Mouse (Mus musculus): ENCODE results near the gene Hhatl. TPM values are rescaled to one million over a fixed set of nuclear protein-coding genes. Genes with fewer than 3 reads are reported as not detected.

Hhatl gene
- polyA plus RNA-seq, 1 experiment from 2014 or later, result 0.15 TPM

- Histone ChIP-seq H3K36me3 (no peaks in the 10 kb centered on the region), H3K9me3 (replicated peaks) (no peaks in the 10 kb centered on the region), H3K27me3 (no peaks in the 10 kb centered on the region), H3K4me3 (replicated peaks) (no peak overlapping the region), H3K4me1 (replicated peaks) (no peaks in the 10 kb centered on the region), H3K4me2 (no peak overlapping the region), H3K27ac (no peak overlapping the region), H3K9ac (no peak overlapping the region)
- DNase-seq (no peak), ATAC-seq (ENCODE audit: low read depth) (no peak)
- 55% methylated on average over 1 of the region's 1 CpGs for whole genome bisulfite sequencing (ENCODE audit: insufficient replicate concordance)
Measured at GRCm38 (mm10) chr9:121823051-121823450, 30.7 kb upstream of the Hhatl start.

- Histone ChIP-seq H3K4me3 (replicated peaks) (no peak overlapping the region), H3K9ac (no peak overlapping the region), H3K4me1 (replicated peaks) (no peaks in the 10 kb centered on the region), H3K27ac (no peak overlapping the region), H3K27me3 (no peaks in the 10 kb centered on the region), H3K36me3 (no peaks in the 10 kb centered on the region), H3K4me2 (no peak overlapping the region), H3K9me3 (replicated peaks) (no peaks in the 10 kb centered on the region)
- DNase-seq, result no peak
- ATAC-seq (ENCODE audit: low read depth), result no peak
- 70% methylated on average over 6 of the region's 6 CpGs for WGBS (ENCODE audit: insufficient replicate concordance)
Measured at GRCm38 (mm10) chr9:121822585-121822991, 30.3 kb upstream of the Hhatl start.

- no peak overlapping the region for H3K27ac ChIP-seq
- no peaks in the 10 kb centered on the region for H3K9me3 ChIP-seq (replicated peaks)
- no peak for DNase-seq
- ATAC-seq (ENCODE audit: low read depth), result no peak
- 57% methylated on average over 5 of the region's 5 CpGs for WGBS (ENCODE audit: insufficient replicate concordance)
- H3K36me3 ChIP-seq, result no peaks in the 10 kb centered on the region
- H3K4me2 ChIP-seq, result no peak overlapping the region
- no peaks in the 10 kb centered on the region for H3K27me3 ChIP-seq
- no peaks in the 10 kb centered on the region for H3K4me1 ChIP-seq (replicated peaks)
- H3K9ac ChIP-seq, result no peak overlapping the region
- H3K4me3 ChIP-seq (replicated peaks), result no peak overlapping the region
Measured at GRCm38 (mm10) chr9:121820765-121821164, 28.5 kb upstream of the Hhatl start.

GRCm38 (mm10) chr9:121819771-121820471 is 27.6 kb upstream of the Hhatl start:
- Histone ChIP-seq H3K27me3 (no peaks in the 10 kb centered on the region), H3K4me1 (replicated peaks) (no peaks in the 10 kb centered on the region), H3K9me3 (replicated peaks) (no peaks in the 10 kb centered on the region), H3K27ac (no peak overlapping the region), H3K4me3 (replicated peaks) (no peak overlapping the region), H3K4me2 (no peak overlapping the region), H3K9ac (no peak overlapping the region), H3K36me3 (no peaks in the 10 kb centered on the region)
- 46% methylated on average over 7 of the region's 7 CpGs for whole genome bisulfite sequencing (ENCODE audit: insufficient replicate concordance)
- DNase-seq (no peak), ATAC-seq (ENCODE audit: low read depth) (no peak)

- no peak for ATAC-seq (ENCODE audit: low read depth)
- H3K9ac ChIP-seq, result no peak overlapping the region
- H3K27me3 ChIP-seq, result no peaks in the 10 kb centered on the region
- H3K27ac ChIP-seq, result no peak overlapping the region
- H3K4me1 ChIP-seq (replicated peaks), result no peaks in the 10 kb centered on the region
- no peaks in the 10 kb centered on the region for H3K9me3 ChIP-seq (replicated peaks)
- DNase-seq, result no peak
- no peaks in the 10 kb centered on the region for H3K36me3 ChIP-seq
- no peak overlapping the region for H3K4me2 ChIP-seq
- no peak overlapping the region for H3K4me3 ChIP-seq (replicated peaks)
- 70% methylated on average over 9 of the region's 9 CpGs for WGBS (ENCODE audit: insufficient replicate concordance)
Measured at GRCm38 (mm10) chr9:121819073-121819770, 26.9 kb upstream of the Hhatl start.

- no peaks in the 10 kb centered on the region for H3K27me3 ChIP-seq
- H3K36me3 ChIP-seq, result no peaks in the 10 kb centered on the region
- H3K4me3 ChIP-seq (replicated peaks), result no peak overlapping the region
- ATAC-seq (ENCODE audit: low read depth) (no peak), DNase-seq (no peak)
- no peak overlapping the region for H3K9ac ChIP-seq
- H3K9me3 ChIP-seq (replicated peaks), result no peaks in the 10 kb centered on the region
- WGBS (ENCODE audit: insufficient replicate concordance), result 23% methylated on average over 6 of the region's 6 CpGs
- no peaks in the 10 kb centered on the region for H3K4me1 ChIP-seq (replicated peaks)
- no peak overlapping the region for H3K4me2 ChIP-seq
- no peak overlapping the region for H3K27ac ChIP-seq
Measured at GRCm38 (mm10) chr9:121815183-121815582, 22.9 kb upstream of the Hhatl start.

GRCm38 (mm10) chr9:121810081-121810821 is 17.9 kb upstream of the Hhatl start:
- H3K4me2 ChIP-seq, result no peak overlapping the region

GRCm38 (mm10) chr9:121808511-121808910 is 16.2 kb upstream of the Hhatl start:
- H3K36me3 ChIP-seq, result no peaks in the 10 kb centered on the region
- no peaks in the 10 kb centered on the region for H3K4me1 ChIP-seq (replicated peaks)
- DNase-seq, result no peak
- 60% methylated on average over 3 of the region's 3 CpGs for WGBS (ENCODE audit: insufficient replicate concordance)
- H3K4me3 ChIP-seq (replicated peaks), result no peak overlapping the region
- no peak overlapping the region for H3K27ac ChIP-seq
- H3K4me2 ChIP-seq, result no peak overlapping the region
- no peak overlapping the region for H3K9ac ChIP-seq
- ATAC-seq (ENCODE audit: low read depth), result no peak
- H3K27me3 ChIP-seq, result no peaks in the 10 kb centered on the region
- no peaks in the 10 kb centered on the region for H3K9me3 ChIP-seq (replicated peaks)

More at GRCm38 (mm10) chr9:121810081-121810821, 17.9 kb upstream of the Hhatl start:
- WGBS (ENCODE audit: insufficient replicate concordance), result 50% methylated on average over 15 of the region's 15 CpGs
- ATAC-seq (ENCODE audit: low read depth), result no peak
- no peaks in the 10 kb centered on the region for H3K27me3 ChIP-seq
- H3K36me3 ChIP-seq, result no peaks in the 10 kb centered on the region
- H3K4me3 ChIP-seq (replicated peaks), result no peak overlapping the region
- no peak overlapping the region for H3K27ac ChIP-seq
- no peaks in the 10 kb centered on the region for H3K4me1 ChIP-seq (replicated peaks)
- no peak overlapping the region for H3K9ac ChIP-seq
- no peak for DNase-seq
- no peaks in the 10 kb centered on the region for H3K9me3 ChIP-seq (replicated peaks)

GRCm38 (mm10) chr9:121807947-121808346 is 15.6 kb upstream of the Hhatl start:
- WGBS (ENCODE audit: insufficient replicate concordance), result 71% methylated on average over 7 of the region's 7 CpGs
- H3K9ac ChIP-seq, result no peak overlapping the region
- ATAC-seq (ENCODE audit: low read depth), result no peak

GRCm38 (mm10) chr9:121807546-121807945 is 15.2 kb upstream of the Hhatl start:
- WGBS (ENCODE audit: insufficient replicate concordance), result 60% methylated on average over 1 of the region's 1 CpGs
- Histone ChIP-seq H3K27ac (no peak overlapping the region), H3K9ac (no peak overlapping the region)

More at GRCm38 (mm10) chr9:121807947-121808346, 15.6 kb upstream of the Hhatl start:
- Histone ChIP-seq H3K4me2 (no peak overlapping the region), H3K9me3 (replicated peaks) (no peaks in the 10 kb centered on the region), H3K4me3 (replicated peaks) (no peak overlapping the region), H3K36me3 (no peaks in the 10 kb centered on the region), H3K27ac (no peak overlapping the region), H3K4me1 (replicated peaks) (0 out of 2 replicates have a peak, but pooled peaks cover under 1% of the 10 kb centered on the region), H3K27me3 (no peaks in the 10 kb centered on the region)
- DNase-seq, result no peak

GRCm38 (mm10) chr9:121802747-121803146 is 10.4 kb upstream of the Hhatl start:
- Histone ChIP-seq H3K4me3 (replicated peaks) (no peak overlapping the region), H3K27me3 (no peaks in the 10 kb centered on the region), H3K27ac (no peak overlapping the region), H3K9ac (no peak overlapping the region), H3K36me3 (no peaks in the 10 kb centered on the region), H3K9me3 (replicated peaks) (no peaks in the 10 kb centered on the region), H3K4me1 (replicated peaks) (peaks cover 18% of the 10 kb centered on the region; the same call in 1 of the 2 replicates), H3K4me2 (no peak overlapping the region)
- DNase-seq (no peak), ATAC-seq (ENCODE audit: low read depth) (no peak)
- 32% methylated on average over 7 of the region's 7 CpGs for WGBS (ENCODE audit: insufficient replicate concordance)

More at GRCm38 (mm10) chr9:121807546-121807945, 15.2 kb upstream of the Hhatl start:
- H3K27me3 ChIP-seq, result no peaks in the 10 kb centered on the region
- ATAC-seq (ENCODE audit: low read depth) (no peak), DNase-seq (no peak)
- no peaks in the 10 kb centered on the region for H3K36me3 ChIP-seq
- H3K4me3 ChIP-seq (replicated peaks), result no peak overlapping the region
- 0 out of 2 replicates have a peak, but pooled peaks cover 4% of the 10 kb centered on the region for H3K4me1 ChIP-seq (replicated peaks)
- no peak overlapping the region for H3K4me2 ChIP-seq
- no peaks in the 10 kb centered on the region for H3K9me3 ChIP-seq (replicated peaks)
